Mouse (Mus musculus) midbrain, embryonic 14.5 days (tissue): ENCODE data around the gene Syn2. TPM values are rescaled to one million over a fixed set of nuclear protein-coding genes. Genes with fewer than 3 reads are reported as not detected.

ENCODE experiments used
- ATAC-seq: fragments of 200-750 bp; cut with Nextera tagmentation; 2 replicates; pipeline ENCODE4 v1.8.0; 2017; ENCODE audit warnings: moderate number of reproducible peaks, moderate library complexity; ENCODE audit not compliant: low FRiP score, low TSS enrichment
- DNase-seq: peaks from one replicate; pipeline ENCODE4 v3.0.0-alpha.2; 2015
- H3K27ac ChIP-seq: fragments of 300-500 bp; sonication (generic); replicated peaks from 2 replicates; pipeline ENCODE4 v1.5.1; 2014; ENCODE audit warnings: mild to moderate bottlenecking, low read depth, low read length, moderate library complexity
- H3K27me3 ChIP-seq: fragments of 300-500 bp; sonication (generic); 2 replicates; pipeline ENCODE4 v1.6.1; 2014; ENCODE audit warnings: low read length, control low read depth, mixed read lengths; ENCODE audit not compliant: control insufficient read depth, insufficient read depth
- H3K36me3 ChIP-seq: fragments of 300-500 bp; sonication (generic); 2 replicates; pipeline ENCODE4 v1.6.1; 2014; ENCODE audit warnings: low read length, control low read depth; ENCODE audit not compliant: control insufficient read depth, insufficient read depth
- H3K4me1 ChIP-seq: fragments of 300-500 bp; sonication (generic); 2 replicates; pipeline ENCODE4 v1.6.1; 2014; ENCODE audit warnings: mild to moderate bottlenecking, antibody characterized with exemption, low read length, control low read depth; ENCODE audit not compliant: control insufficient read depth, insufficient read depth
- H3K4me2 ChIP-seq: fragments of 300-500 bp; sonication (generic); 2 replicates; pipeline ENCODE4 v1.6.1; 2014; ENCODE audit warnings: mild to moderate bottlenecking, low read length, moderate library complexity
- H3K4me3 ChIP-seq: fragments of 300-500 bp; sonication (generic); replicated peaks from 2 replicates; pipeline ENCODE4 v1.5.1; 2014; ENCODE audit warnings: low read depth, low read length
- H3K9ac ChIP-seq: fragments of 300-500 bp; sonication (generic); replicated peaks from 2 replicates; pipeline ENCODE4 v1.6.1; 2014; ENCODE audit warnings: mild to moderate bottlenecking, low read length, moderate library complexity
- H3K9me3 ChIP-seq: fragments of 300-500 bp; sonication (generic); 2 replicates; pipeline ENCODE4 v1.6.1; 2016; ENCODE audit warnings: low read length, control low read depth, mixed read lengths; ENCODE audit not compliant: control insufficient read depth
- WGBS: fragments of 180-500 bp; shearing (Covaris S2); extraction: QIAGEN DNeasy Blood & Tissue Kit; methylation state at CpG from one replicate; pipeline ENCODE4 v1.1.7; 2014; 5-methylcytosine and 5-hydroxymethylcytosine counted together
- polyA plus RNA-seq: library from polyadenylated mRNA; unstranded; fragments of >200 nt; fragmentation: Nextera tagmentation; extraction: Ambion mirVana; gene quantifications from 2 replicates; pipeline ENCODE4 v1.2.1, GENCODE M21; 2014

Syn2 gene
- polyA plus RNA-seq, 1 experiment from 2014 or later: 39.9 TPM

- 80% methylated on average over 3 of the region's 3 CpGs for WGBS
These were observed 31.3 kb downstream of the Syn2 start for GRCm38 (mm10) chr6:115165863-115166470.

GRCm38 (mm10) chr6:115168921-115169320 is 34.2 kb downstream of the Syn2 start:
- Histone ChIP-seq H3K27me3 (no peaks in the 10 kb centered on the region), H3K9ac (no peak overlapping the region), H3K4me3 (no peak overlapping the region), H3K27ac (no peak overlapping the region), H3K4me2 (no peak overlapping the region), H3K9me3 (no peaks in the 10 kb centered on the region), H3K4me1 (no peaks in the 10 kb centered on the region), H3K36me3 (no peaks in the 10 kb centered on the region)
- ATAC-seq (no peak), DNase-seq (no peak)
- WGBS: 68% methylated on average over 3 of the region's 3 CpGs

More at GRCm38 (mm10) chr6:115165863-115166470, 31.3 kb downstream of the Syn2 start:
- DNase-seq (no peak), ATAC-seq (no peak)
- Histone ChIP-seq H3K4me2 (no peak overlapping the region), H3K27me3 (no peaks in the 10 kb centered on the region), H3K36me3 (no peaks in the 10 kb centered on the region), H3K27ac (0 out of 2 replicates have a peak overlapping the region, but pooled peaks have one; percentile 39), H3K9me3 (no peaks in the 10 kb centered on the region), H3K4me1 (no peaks in the 10 kb centered on the region), H3K4me3 (no peak overlapping the region), H3K9ac (no peak overlapping the region)

GRCm38 (mm10) chr6:115169518-115169917 is 34.8 kb downstream of the Syn2 start:
- H3K4me2 ChIP-seq: no peak overlapping the region
- H3K36me3 ChIP-seq: no peaks in the 10 kb centered on the region
- no peak overlapping the region for H3K9ac ChIP-seq
- ATAC-seq (no peak), DNase-seq (no peak)
- no peak overlapping the region for H3K27ac ChIP-seq
- 64% methylated on average over 2 of the region's 2 CpGs for WGBS
- no peaks in the 10 kb centered on the region for H3K4me1 ChIP-seq
- no peaks in the 10 kb centered on the region for H3K9me3 ChIP-seq
- no peaks in the 10 kb centered on the region for H3K27me3 ChIP-seq
- H3K4me3 ChIP-seq: no peak overlapping the region

GRCm38 (mm10) chr6:115174845-115175244 is 40.1 kb downstream of the Syn2 start:
- DNase-seq (peak; percentile 57), ATAC-seq (no peak)
- Histone ChIP-seq H3K27ac (no peak overlapping the region), H3K4me1 (no peaks in the 10 kb centered on the region), H3K4me2 (no peak overlapping the region), H3K27me3 (no peaks in the 10 kb centered on the region), H3K36me3 (no peaks in the 10 kb centered on the region), H3K9me3 (no peaks in the 10 kb centered on the region), H3K9ac (no peak overlapping the region), H3K4me3 (no peak overlapping the region)
- 37% methylated on average over 3 of the region's 3 CpGs for WGBS

GRCm38 (mm10) chr6:115178826-115179225 is 44.1 kb downstream of the Syn2 start:
- DNase-seq: peak; percentile 17
- WGBS: 39% methylated on average over 3 of the region's 3 CpGs
- H3K4me1 ChIP-seq: no peaks in the 10 kb centered on the region

GRCm38 (mm10) chr6:115181094-115181493 is 46.4 kb downstream of the Syn2 start:
- H3K4me2 ChIP-seq: no peak overlapping the region
- H3K27me3 ChIP-seq: no peaks in the 10 kb centered on the region
- H3K4me1 ChIP-seq: no peaks in the 10 kb centered on the region
- H3K27ac ChIP-seq: no peak overlapping the region
- ATAC-seq (no peak), DNase-seq (no peak)
- no peak overlapping the region for H3K9ac ChIP-seq
- WGBS: 89% methylated on average over 2 of the region's 2 CpGs
- H3K4me3 ChIP-seq: no peak overlapping the region
- H3K36me3 ChIP-seq: no peaks in the 10 kb centered on the region
- H3K9me3 ChIP-seq: no peaks in the 10 kb centered on the region

More at GRCm38 (mm10) chr6:115178826-115179225, 44.1 kb downstream of the Syn2 start:
- Histone ChIP-seq H3K9me3 (no peaks in the 10 kb centered on the region), H3K4me2 (no peak overlapping the region), H3K9ac (no peak overlapping the region), H3K27me3 (no peaks in the 10 kb centered on the region), H3K27ac (no peak overlapping the region), H3K36me3 (no peaks in the 10 kb centered on the region), H3K4me3 (no peak overlapping the region)
- no peak for ATAC-seq

GRCm38 (mm10) chr6:115191111-115191510 is 56.4 kb downstream of the Syn2 start:
- no peak overlapping the region for H3K9ac ChIP-seq
- WGBS: 85% methylated on average over 7 of the region's 7 CpGs

GRCm38 (mm10) chr6:115200753-115201152 is 66.1 kb downstream of the Syn2 start:
- WGBS: 89% methylated on average over 3 of the region's 3 CpGs
- H3K36me3 ChIP-seq: no peaks in the 10 kb centered on the region
- no peak overlapping the region for H3K27ac ChIP-seq
- H3K4me3 ChIP-seq: no peak overlapping the region
- no peak overlapping the region for H3K9ac ChIP-seq
- H3K4me2 ChIP-seq: no peak overlapping the region
- H3K27me3 ChIP-seq: no peaks in the 10 kb centered on the region
- no peak for ATAC-seq
- no peak for DNase-seq
- H3K9me3 ChIP-seq: no peaks in the 10 kb centered on the region
- no peaks in the 10 kb centered on the region for H3K4me1 ChIP-seq

More at GRCm38 (mm10) chr6:115191111-115191510, 56.4 kb downstream of the Syn2 start:
- Histone ChIP-seq H3K4me1 (no peaks in the 10 kb centered on the region), H3K4me3 (no peak overlapping the region), H3K9me3 (no peaks in the 10 kb centered on the region), H3K27ac (no peak overlapping the region), H3K4me2 (no peak overlapping the region), H3K36me3 (no peaks in the 10 kb centered on the region), H3K27me3 (no peaks in the 10 kb centered on the region)
- ATAC-seq (no peak), DNase-seq (no peak)

- no peaks in the 10 kb centered on the region for H3K27me3 ChIP-seq
- H3K9me3 ChIP-seq: no peaks in the 10 kb centered on the region
- DNase-seq (no peak), ATAC-seq (no peak)
- H3K4me2 ChIP-seq: no peak overlapping the region
- H3K27ac ChIP-seq: no peak overlapping the region
- no peak overlapping the region for H3K9ac ChIP-seq
- H3K36me3 ChIP-seq: no peaks in the 10 kb centered on the region
- no peaks in the 10 kb centered on the region for H3K4me1 ChIP-seq
- no peak overlapping the region for H3K4me3 ChIP-seq
- 81% methylated on average over 3 of the region's 3 CpGs for WGBS
These were observed 68.3 kb downstream of the Syn2 start for GRCm38 (mm10) chr6:115203029-115203428.
